Mouse (Mus musculus): ENCODE measurements around the gene Fhl4. TPM values are rescaled to one million over a fixed set of nuclear protein-coding genes. Genes with fewer than 3 reads are reported as not detected.

Fhl4 gene
- 1 to 10 TPM in 1 of 2 experiments, not detected in 1; 1.2 TPM for polyA plus RNA-seq (2017; shearing (Covaris generic))

DNA sequence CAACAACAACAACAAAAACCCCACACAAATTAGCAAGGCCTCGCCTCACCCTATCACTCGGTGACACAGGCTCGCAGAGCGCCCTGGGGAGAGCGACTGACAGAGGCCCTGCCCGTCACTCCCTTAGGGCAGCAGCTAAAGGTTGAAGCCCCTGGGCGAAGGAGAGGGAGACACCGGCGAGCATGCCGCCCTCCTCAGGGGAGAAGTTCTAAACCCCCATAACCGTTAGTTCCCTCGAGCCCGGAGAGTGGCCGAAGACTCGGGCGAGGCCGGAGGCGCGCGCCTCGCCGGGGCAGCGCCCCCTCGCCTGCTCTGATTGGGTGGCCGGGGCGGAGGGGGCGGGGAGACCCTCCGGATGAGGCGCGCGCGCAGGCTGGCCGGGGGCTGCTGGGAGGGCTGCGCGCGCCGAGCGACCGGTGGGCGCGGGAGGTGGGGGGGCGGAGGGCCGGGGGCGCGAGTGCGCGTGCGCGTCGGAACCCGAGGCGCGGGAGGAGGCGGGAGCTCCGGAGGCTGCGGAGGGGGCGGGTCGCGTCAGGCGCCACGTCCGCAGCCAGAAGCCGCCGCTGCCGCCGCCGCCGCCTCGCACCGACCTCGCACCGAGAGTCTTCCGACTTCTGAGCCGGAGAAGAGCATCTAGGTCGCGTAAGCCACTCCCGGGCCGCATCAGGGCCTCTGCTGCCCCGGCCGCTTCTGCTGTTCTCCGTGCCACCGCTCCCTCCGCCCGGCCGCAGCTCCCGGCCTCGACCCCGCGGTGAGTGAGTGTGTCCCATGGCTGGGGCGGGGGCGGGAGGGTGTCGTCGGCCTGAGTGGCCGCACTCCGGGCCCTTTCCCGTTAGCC is at the start of gene Fhl4, which contains the start of gene Tmem263:
Fhl4 (minus strand) TSS at position 249 of the 838 bp plus-strand sequence.
Tmem263 (plus strand) TSS at position 381 of the 838 bp plus-strand sequence.

DNA sequence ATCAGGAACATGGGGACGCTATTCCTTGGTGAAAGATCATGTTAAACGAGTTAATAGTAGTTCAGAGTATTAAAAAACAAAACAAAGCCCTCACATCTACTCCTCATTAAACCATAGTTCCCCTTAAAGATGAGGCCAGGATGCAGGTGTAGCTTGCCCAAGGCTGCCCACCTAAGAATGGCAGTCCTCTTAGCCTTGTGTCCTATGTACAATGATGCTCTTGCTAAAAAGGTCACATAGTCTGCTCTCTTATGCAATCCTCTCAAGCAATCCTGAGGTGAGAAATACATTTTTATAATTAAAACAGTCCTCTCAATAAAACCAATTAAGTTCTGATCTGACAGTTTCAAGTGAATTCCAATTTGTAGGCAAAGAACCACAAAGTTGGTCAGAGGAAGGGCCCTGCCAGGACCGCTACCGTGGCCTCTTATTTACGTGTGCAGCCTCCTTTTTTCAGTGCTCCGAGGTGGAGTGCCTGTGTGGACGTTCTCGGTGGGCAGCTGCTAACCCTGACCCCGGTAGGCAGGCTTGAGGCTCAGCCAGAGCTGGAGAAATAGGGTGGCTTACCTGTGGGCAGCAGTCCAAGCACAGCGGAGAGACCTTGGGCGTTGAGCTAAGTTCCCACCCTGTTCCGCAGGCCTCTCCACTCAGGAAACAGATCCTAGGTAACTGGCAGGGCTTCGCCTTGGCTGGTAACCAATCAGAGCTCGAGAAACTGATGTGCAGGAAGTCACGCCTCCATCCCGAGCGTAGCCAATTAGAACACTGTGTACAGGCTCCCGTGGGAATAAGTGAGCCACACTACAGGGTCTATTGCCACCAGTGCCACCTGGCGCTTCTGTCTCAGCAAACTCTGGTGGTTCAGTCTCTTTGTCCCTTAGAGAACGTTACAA is 25.3 kb upstream of the Fhl4 start, which contains the start of gene Mterf2:
Mterf2 (minus strand) TSS at position 633 of the 893 bp plus-strand sequence.

Other genes starting within 250 kb of the Fhl4 start
- gene Ric8b, start 184.9 kb downstream of the Fhl4 start, polyA plus RNA-seq (2017; shearing (Covaris generic)): 10 to 100 TPM; 10.7 to 17.0 TPM
- 10 to 100 TPM in 1 of 2 experiments, 1 to 10 TPM in 1; 8.4 to 13.7 TPM for gene Tmem263, start 132 bp upstream of the Fhl4 start, polyA plus RNA-seq (2017; shearing (Covaris generic))
- gene Mterf2, start 25.5 kb upstream of the Fhl4 start, polyA plus RNA-seq (2017; shearing (Covaris generic)): 10 to 100 TPM; 15.5 to 20.4 TPM
- 10 to 100 TPM; 42.1 to 56.7 TPM for gene Cry1, start 82.6 kb upstream of the Fhl4 start, polyA plus RNA-seq (2017; shearing (Covaris generic))